Mouse (Mus musculus) frontal cortex, postnatal 10 days (tissue): Measurements from ENCODE around the gene Gm20390.
"Not testable (repeated sequence)": the region's sequence is repeated elsewhere in the genome, so short reads cannot be mapped to it uniquely, and the experiment has no call there.

ENCODE experiments used
- DNase-seq, 2 experiments: peaks; one replicate each; pipeline ENCODE4 v3.0.0; 2022; ENCODE audit warnings: low spot score in 2 of 2, mixed read lengths in 1 of 2

The Gm20390 gene

DNA sequence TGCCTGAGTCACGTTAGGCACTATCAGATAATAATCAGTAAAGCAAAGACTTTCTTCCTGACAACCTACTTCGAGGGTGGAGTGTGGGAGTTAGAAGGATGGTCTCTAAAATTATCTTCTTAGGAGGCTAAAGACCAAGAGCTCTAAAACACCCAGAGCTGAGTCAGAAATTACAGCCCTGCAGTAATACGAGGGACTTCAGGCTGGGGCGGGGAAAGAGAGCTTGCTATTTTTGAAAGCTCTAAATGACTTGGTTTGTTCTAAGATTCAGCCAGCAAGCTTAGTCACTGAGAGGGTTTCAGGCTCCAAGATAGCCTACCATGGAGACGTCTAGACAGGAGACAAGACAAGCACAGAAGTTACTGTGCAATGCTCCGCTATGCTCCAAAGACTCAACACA is 2.7 kb downstream of the Gm20390 start:
- no peak for DNase-seq

DNA sequence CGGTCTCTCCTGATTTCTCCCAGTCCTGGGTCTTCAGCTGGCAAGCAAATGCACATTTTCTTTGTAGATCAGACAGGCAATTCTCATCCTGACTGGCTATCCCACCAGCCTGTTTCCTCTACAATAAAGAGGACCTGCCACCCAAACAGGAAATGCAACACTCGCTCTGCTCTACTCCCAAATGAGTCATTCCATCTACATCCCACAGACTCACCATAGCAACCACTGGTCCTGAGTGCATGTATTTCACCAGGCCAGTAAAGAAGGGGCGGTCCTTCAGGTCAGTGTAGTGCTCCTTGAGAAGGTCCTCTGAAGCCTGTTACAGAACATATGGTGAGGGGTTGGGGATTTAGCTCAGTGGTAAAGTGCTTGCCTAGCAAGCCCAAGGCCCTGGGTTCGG is 5.1 kb downstream of the Gm20390 start:
- no peak for DNase-seq

DNA sequence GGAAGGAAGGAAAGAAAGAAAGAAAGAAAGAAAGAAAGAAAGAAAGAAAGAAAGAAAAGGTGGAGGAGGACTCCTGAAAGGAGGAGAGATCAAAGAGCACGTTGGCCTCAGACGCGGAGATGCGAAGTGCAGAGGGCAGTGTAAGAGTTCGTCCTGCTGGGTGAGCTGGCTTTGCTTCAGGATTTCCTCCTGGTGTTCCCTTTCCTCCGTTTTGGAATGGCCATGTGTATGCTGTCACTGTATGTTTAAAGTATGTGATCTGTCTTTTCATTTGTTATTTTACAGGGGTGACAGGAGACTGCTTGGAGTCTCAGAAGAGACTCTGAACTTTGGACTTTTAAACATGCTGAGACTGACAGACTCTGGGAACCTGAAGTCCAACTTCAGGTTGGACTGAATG is 6.6 kb downstream of the Gm20390 start:
- DNase-seq: no peak

DNA sequence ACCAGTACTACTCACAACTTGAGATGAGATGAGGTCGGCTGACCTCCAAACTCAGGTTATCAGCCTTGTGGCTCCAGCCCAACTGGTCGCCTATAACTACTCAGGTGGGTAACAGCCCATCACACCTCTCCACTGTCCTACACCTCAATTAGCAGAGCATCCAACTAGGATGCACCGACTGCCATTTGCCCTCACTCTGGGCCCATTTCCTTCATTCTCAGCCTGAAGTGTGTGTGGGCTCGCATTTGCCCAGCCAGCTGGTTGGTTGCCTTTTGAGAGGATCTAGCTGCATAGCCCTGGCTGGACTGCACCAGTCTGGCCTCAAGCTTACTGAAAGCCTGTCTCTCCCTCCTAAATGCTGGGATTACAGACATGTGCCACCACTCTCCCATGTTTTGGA is 10.3 kb downstream of the Gm20390 start:
- no peak for DNase-seq

DNA sequence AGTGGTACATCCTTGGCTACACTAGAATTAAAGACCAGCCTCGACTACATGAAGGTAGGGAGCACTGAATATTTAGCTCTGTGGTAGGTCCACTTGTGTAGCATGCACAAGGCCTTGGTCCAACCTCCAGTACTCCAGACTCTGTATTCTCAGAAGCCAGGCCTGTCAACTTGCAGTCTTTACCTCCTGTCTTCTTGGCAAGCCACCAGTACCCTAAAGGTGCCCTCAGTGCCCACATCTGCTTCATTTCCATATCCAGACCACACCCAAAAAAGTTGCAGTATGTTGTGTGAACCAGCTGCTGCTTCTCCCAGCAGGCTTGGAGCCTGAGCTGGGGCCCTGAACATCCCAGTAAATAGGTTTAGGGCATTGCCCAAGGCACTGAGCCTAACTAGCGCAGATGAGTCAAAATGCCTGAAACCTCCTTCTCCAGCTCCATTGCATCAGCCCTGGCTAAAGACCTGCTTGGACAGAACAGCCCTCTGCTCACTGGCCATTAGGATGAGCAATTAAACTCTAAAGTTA is 11.0 kb downstream of the Gm20390 start:
- DNase-seq: no peak

DNA sequence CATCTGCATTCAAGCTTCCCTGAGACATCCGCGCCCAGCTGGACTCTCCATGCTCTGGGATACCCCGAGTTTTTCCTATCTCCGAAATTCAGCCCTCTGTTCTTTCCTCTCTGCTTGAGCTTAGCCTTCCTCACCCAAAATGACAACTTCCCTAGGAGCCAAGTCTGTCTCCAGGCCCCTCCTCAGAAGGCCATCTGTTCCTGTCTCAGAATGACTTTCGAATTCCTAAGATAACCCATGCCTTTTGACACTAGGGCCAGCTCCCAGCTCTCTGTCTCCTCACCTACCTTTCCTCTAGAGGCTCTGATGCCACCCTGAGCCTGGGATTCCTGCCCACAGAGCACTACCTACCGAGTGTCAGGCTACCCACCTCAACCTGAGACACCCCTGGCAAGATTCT is 11.9 kb downstream of the Gm20390 start, which contains the start of gene Nme2:
TSS of gene Nme2 (minus strand) at position 101 of the 400 bp plus-strand sequence.
- DNase-seq: no peak

DNA sequence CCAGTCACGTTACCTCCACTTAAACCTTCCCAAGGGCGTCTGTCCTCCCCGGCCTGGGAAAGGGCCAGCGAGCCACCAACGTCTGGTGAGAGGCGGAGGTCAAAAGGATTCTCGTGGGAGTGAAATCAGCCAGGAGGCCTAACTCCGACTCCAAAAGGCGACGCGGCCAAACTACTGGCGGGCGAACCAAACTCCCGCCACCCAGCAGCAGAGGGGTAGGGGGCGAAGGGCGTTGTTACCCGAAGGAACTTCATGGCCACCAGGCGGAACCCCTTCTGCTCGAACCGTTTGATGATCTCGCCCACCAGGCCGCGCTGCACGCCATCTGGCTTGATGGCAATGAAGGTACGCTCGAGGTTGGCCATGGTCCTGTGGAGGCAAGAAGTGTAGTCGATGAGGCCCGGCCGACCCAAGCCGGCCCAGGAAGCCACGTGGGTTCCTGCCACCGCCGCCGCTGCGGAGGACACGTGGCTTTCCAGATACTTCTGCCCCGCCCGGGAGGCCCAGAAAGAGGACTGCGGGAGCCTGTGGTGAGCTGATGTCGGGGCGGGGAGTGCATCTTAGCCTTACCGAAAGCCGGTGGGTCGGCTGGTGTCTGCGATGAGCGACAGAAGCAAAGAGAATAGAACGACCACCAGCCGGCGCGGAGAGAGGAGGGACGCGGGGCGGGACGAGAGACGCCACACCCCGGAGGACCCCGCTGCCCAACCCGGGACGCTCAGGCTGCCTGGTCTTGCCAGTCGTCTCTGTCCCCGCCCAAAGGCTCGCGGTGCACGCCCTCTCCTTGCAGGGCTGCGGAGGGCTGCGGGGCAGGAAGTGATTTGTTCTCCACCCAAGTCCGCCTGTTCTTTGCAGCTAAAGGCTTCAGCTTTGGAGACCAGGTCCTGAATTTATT is 12.6 kb downstream of the Gm20390 start:
- DNase-seq: peak; percentile 82 to 89

DNA sequence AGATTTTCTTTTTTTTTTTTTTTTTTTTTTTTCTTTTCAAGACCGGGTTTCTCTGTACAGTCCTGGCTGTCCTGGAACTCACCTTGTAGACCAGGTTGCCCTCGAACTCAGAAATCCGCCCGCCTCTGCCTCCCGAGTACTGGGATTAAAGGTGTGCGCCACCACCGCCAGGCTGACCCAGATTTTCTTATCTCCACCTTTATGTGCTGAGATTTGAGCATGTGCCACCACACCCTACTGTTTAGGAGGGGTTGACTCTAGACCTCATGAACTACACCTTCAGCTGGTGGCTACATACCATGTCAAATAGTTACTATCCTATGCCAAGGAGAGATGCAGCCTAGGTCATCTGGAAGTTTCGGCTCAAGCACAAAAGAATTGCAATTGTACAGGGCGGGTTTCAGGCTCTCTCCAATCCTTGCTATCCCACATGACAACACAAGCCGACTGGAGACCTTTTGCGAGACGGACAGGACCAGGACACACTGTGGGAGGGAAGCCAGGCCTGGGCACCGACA is 13.3 kb downstream of the Gm20390 start:
- no peak for DNase-seq

DNA sequence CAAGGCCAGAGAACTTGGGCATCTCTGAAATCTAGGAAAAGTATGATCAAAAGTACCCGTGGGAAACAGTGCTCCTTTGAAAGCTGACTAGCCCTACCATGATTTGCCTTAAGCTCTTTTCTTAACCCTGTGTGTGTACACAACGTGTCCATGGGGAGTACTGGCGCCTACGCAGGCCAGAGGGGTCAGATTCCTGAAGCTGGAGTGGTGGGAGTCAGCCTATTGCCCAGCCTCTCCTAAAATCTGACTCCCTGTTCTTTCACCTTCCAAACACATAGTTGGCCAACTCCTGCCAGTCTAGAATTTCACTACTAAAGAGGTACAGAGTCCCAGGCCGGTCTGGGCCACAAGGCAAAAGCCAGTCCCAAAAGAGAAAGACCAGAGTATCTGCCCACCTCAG is 15.7 kb downstream of the Gm20390 start:
- no peak for DNase-seq

DNA sequence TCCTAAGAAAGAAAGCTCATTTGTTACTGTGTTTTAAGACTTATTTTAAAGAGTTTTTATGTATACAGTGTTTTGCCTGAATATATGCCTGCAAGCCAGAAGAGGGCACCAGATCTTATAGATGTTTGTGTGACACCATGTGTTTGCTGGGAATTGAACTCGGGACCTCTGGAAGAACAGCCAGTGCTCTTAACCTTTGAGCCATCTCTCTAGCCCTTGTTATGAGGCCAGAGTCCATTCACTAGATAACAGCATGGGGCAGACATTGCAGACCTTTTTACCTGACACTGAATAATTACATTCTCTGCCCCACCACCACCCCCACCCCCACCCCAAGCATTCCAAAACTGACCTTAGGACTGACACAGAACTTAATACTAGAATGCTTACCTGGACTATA is 18.0 kb downstream of the Gm20390 start:
- DNase-seq: no peak

DNA sequence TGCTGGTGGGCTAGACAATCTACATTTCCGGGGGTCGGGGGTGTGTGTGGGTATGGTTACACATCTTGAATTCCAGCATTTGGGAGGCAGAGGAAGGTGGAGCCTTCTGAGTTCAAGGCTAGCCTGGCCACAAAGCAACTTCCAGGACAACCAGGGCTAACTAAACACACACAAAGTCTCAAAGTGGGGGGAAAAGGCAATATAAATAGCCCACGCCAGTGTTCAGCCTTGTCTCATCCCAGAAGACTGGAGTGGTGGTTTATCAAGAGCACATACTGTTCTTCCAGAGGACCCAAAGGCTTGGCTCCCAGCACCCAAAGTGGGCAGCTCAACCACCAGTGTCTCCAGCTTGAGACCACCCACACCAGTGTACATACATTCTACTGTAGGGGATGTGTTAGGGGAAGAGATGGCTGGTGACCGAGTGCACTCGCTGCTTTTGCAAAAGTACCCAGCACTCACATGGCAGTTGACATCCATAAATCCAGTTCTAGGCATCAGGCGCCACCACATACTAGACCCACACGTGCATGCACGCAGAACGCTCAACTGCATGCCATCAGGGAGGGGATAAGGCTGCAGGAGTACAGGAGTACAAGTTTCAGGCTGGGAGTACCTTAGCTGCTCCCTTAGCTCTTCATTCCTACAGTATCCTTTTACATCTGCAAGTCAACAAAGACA is 19.1 kb downstream of the Gm20390 start:
- DNase-seq: no peak

DNA sequence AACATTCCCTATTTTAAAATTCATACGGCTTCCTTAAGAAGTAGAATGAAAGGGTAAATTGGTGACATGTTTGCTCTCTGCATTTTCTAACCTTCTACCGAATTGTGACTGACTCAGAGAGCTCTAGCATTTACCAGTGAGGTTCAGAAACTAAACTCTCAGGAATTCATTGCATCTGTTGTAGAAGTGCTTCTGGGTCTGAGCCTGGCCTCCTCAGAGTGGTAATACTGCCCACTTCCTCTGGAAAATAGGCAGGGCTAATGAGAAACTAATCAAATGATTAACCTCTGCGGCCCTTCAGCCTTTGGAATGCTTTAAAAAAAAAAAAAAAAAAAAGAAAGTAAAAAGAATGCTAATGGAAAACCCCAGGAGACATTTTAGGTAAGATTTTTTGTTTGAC is 23.1 kb downstream of the Gm20390 start:
- DNase-seq: no peak

DNA sequence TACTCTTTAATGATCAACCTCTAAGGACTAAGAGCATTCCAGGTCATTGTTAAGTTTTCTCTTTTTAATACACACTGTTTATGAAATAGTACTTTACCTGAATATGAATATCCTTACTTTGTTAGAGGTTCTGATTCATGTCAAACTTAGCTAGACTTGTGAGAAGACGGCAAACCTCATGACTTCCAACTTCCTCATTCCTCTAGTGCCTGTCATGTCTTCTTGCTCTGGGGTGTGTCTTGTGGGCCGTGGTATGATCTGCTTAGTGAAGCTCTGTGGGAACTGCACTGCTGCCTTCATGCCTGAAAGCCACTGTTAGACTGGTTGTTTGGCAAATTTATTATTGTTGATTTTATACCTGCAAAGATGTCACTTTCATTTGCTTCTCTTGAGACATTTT is 27.2 kb downstream of the Gm20390 start:
- DNase-seq: no peak

DNA sequence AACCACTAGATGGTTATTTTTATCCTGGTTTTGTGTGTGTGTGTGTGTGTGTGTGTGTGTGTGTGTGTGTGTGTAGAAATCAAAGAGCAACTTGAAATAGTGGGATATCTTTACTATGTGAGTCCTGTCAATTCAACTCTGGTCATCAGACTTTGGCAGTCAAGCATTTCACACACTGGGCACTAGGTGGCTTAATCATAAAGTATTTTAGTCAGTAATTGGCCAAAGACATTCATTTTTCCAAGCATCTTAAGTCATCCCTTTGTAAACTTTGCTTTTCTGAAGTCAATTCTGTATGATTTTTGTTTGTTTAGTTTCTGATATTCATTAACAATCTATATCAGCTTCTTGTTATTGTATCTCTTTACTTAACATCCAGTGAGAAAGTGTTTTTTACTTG is 39.0 kb downstream of the Gm20390 start:
- no peak for DNase-seq

DNA sequence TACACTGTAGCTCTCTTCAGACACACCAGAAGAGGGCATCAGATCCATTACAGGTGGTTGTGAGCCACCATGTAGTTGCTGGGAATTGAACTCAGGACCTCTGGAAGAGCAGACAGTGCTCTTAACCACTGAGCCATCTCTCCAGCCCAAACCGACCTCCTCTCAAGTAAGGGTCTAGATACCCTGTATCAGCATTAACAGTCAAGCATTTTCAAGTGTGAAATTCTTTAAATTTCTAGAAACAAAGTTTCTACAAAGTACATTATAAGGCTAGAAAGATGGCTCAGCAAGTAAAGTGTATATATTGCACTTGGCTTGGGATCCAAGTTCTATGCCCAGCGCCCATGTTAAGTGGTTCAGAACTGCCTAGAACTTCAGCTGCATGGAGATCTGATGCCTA is 53.1 kb downstream of the Gm20390 start:
- DNase-seq: not testable (repeated sequence)

DNA sequence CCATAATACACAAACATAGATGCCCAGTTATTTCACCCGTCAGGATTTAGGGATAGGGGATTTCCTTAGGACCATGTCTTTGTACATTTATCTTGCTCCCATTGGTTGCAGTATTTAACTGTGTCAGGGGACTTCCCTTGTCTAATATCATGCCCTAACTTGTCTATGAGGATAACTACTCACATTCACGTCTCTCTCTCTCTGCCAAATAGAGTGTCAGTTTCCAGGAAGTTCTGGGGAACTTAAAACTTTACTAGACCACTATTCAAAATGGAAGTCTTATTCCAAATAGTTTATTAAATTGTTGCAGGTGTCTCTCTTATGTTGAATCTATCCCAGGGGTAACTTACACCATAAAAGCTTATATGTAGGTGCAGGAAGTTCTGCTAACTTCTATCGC is 56.5 kb downstream of the Gm20390 start:
- DNase-seq: no peak

DNA sequence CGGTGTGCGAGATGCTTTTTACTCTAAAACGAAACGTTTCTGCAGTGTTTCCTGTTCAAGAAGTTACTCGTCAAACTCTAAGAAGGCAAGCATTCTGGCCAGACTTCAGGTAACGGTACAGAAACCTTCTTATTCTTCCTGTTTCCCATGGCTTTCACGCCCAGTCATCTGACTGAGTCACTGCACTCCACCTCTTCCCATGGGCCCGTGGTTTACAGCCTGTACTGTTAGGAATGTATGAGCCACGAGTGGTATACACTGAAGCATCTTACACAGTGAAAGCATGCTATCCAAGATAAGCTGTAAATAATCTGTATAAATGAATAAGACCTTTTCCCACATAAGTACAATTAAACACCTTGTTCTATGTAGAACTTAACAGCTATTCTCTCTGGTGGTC is 59.3 kb downstream of the Gm20390 start:
- DNase-seq: no peak

DNA sequence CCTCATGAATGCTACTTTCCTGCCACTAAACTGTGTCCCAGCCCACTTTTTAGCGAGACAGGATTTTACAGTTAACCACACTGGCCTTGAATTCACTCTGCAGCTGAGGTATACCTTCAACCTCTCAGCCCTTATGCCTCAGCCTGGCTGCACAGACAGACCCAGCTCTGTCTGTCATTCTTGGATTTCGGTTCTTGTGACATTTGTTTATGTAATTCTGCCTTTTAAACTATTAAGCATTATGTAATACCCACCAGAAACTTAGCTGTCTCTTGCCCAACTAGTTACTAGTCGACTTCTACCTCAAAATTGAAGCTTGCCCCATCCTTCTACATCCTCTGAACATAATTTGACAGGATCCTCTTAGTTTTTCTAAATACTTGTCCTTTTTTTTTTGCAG is 60.3 kb downstream of the Gm20390 start:
- DNase-seq: no peak

DNA sequence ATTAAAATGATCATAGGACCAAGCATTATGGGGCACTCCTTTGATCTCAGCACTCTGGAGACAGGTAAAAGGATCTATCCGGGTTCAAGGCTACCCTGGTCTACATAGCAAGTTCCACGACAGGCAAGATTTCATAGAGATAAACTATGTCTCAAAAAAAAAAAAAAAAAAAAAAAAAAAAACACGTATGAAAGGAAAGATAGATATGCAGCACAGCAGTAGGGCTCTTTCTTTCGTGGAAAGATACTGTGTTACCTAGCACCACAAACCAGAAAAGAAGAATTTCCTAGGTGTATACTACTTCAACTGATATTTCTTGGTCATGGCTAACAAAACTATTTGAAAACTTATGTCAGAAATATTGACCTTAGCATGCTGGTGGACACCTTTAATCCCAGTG is 61.3 kb downstream of the Gm20390 start:
- DNase-seq: no peak
